Mouse (Mus musculus) midbrain, embryonic 15.5 days (tissue): ENCODE measurements around the gene Bckdk. TPM values are rescaled to one million over a fixed set of nuclear protein-coding genes. Genes with fewer than 3 reads are reported as not detected.
A peak's percentile ranks its signal among the peaks of the same experiment; 100 is the strongest.

Experiments used
- ATAC-seq: fragments of 200-750 bp; cut with Nextera tagmentation; replicated peaks from 2 replicates; pipeline ENCODE4 v1.8.0; 2017; ENCODE audit warnings: moderate TSS enrichment
- H3K27ac ChIP-seq: fragments of 300-500 bp; sonication (generic); 2 replicates; pipeline ENCODE4 v1.5.1; 2015; ENCODE audit warnings: mild to moderate bottlenecking, inconsistent platforms
- H3K27me3 ChIP-seq: fragments of 300-500 bp; sonication (generic); replicated peaks from 2 replicates; pipeline ENCODE4 v1.6.1; 2015; ENCODE audit warnings: inconsistent platforms
- H3K36me3 ChIP-seq: fragments of 300-500 bp; sonication (generic); replicated peaks from 2 replicates; pipeline ENCODE4 v1.6.1; 2015; ENCODE audit warnings: inconsistent platforms
- H3K4me1 ChIP-seq: fragments of 300-500 bp; sonication (generic); 2 replicates; pipeline ENCODE4 v1.6.1; 2015; ENCODE audit warnings: inconsistent platforms
- H3K4me2 ChIP-seq: fragments of 300-500 bp; sonication (generic); 2 replicates; pipeline ENCODE4 v1.6.1; 2015; ENCODE audit warnings: inconsistent platforms, mild to moderate bottlenecking, moderate library complexity
- H3K4me3 ChIP-seq: fragments of 300-500 bp; sonication (generic); 2 replicates; pipeline ENCODE4 v1.5.1; 2015; ENCODE audit warnings: mild to moderate bottlenecking, inconsistent platforms
- H3K9ac ChIP-seq: fragments of 300-500 bp; sonication (generic); 2 replicates; pipeline ENCODE4 v1.6.1; 2015; ENCODE audit warnings: mild to moderate bottlenecking, inconsistent platforms
- H3K9me3 ChIP-seq: fragments of 300-500 bp; sonication (generic); 2 replicates; pipeline ENCODE4 v1.6.1; 2016; ENCODE audit warnings: inconsistent platforms
- WGBS: fragments of 180-500 bp; shearing (Covaris S2); methylation state at CpG from one replicate; pipeline ENCODE4 v1.1.7; 2015; ENCODE audit warnings: mixed read lengths; 5-methylcytosine and 5-hydroxymethylcytosine counted together
- polyA plus RNA-seq: library from polyadenylated mRNA; unstranded; fragments of >200 nt; fragmentation: Nextera tagmentation; extraction: Ambion mirVana; gene quantifications from 2 replicates; pipeline ENCODE4 v1.2.1, GENCODE M21; 2015

Gene Bckdk
- 61.3 and 66.6 TPM in 2 replicates for polyA plus RNA-seq

GRCm38 (mm10) chr7:127903971-127904796 lies at the start of gene Bckdk:
Gene Bckdk, plus strand, starts transcription at chr7:127904082.
- H3K27ac ChIP-seq: peak within 1 kb of the TSS; percentile 86
- 7% methylated on average over 38 of the region's 38 CpGs for WGBS
- peaks cover 25% of the 10 kb centered on the region; the same call in 1 of the 2 replicates for H3K36me3 ChIP-seq
- H3K4me2 ChIP-seq: peak within 1 kb of the TSS; percentile 73
- H3K27me3 ChIP-seq: no peaks in the 10 kb centered on the region
- peak; percentile 94 for ATAC-seq
- peak within 1 kb of the TSS; percentile 66 for H3K4me3 ChIP-seq
- no peaks in the 10 kb centered on the region for H3K9me3 ChIP-seq
- H3K9ac ChIP-seq: peak within 1 kb of the TSS; percentile 68
- peaks cover 14% of the 10 kb centered on the region for H3K4me1 ChIP-seq

- H3K4me2 ChIP-seq: no peak overlapping the region
- no peaks in the 10 kb centered on the region for H3K27me3 ChIP-seq
- no peak overlapping the region for H3K4me3 ChIP-seq
- H3K9ac ChIP-seq: no peak overlapping the region
- no peaks in the 10 kb centered on the region for H3K9me3 ChIP-seq
- 91% methylated on average over 6 of the region's 6 CpGs for WGBS
- no peaks in the 10 kb centered on the region for H3K4me1 ChIP-seq
- no peak overlapping the region for H3K27ac ChIP-seq
- no peak for ATAC-seq
- H3K36me3 ChIP-seq: no peaks in the 10 kb centered on the region
Observed at GRCm38 (mm10) chr7:127858258-127858657, 45.6 kb upstream of the Bckdk start.

GRCm38 (mm10) chr7:127866434-127866833 lies 37.4 kb upstream of the Bckdk start:
- Histone ChIP-seq H3K36me3 (peaks cover 38% of the 10 kb centered on the region), H3K4me3 (no peak overlapping the region), H3K4me1 (peaks cover 14% of the 10 kb centered on the region; the same call in 1 of the 2 replicates), H3K27me3 (no peaks in the 10 kb centered on the region), H3K9ac (no peak overlapping the region), H3K9me3 (no peaks in the 10 kb centered on the region), H3K27ac (no peak overlapping the region), H3K4me2 (no peak overlapping the region)
- ATAC-seq: no peak; the same call in 1 of the 2 replicates
- WGBS: 94% methylated on average over 12 of the region's 12 CpGs

- no peak for ATAC-seq
- Histone ChIP-seq H3K4me2 (no peak overlapping the region), H3K4me1 (peaks cover 20% of the 10 kb centered on the region; the same call in 1 of the 2 replicates), H3K9ac (no peak overlapping the region), H3K27me3 (no peaks in the 10 kb centered on the region), H3K4me3 (no peak overlapping the region), H3K36me3 (peaks cover 38% of the 10 kb centered on the region), H3K27ac (no peak overlapping the region), H3K9me3 (no peaks in the 10 kb centered on the region)
- 98% methylated on average over 18 of the region's 18 CpGs for whole genome bisulfite sequencing
Observed at GRCm38 (mm10) chr7:127867641-127868040, 36.2 kb upstream of the Bckdk start.

GRCm38 (mm10) chr7:127869149-127869810 lies 34.6 kb upstream of the Bckdk start:
- Histone ChIP-seq H3K27ac (no peak overlapping the region), H3K36me3 (peaks cover 38% of the 10 kb centered on the region)
- no peak for ATAC-seq

GRCm38 (mm10) chr7:127870136-127870821 lies 33.6 kb upstream of the Bckdk start:
- no peak overlapping the region for H3K4me3 ChIP-seq
- H3K27ac ChIP-seq: no peak overlapping the region
- no peak overlapping the region for H3K9ac ChIP-seq
- peaks cover 39% of the 10 kb centered on the region for H3K4me1 ChIP-seq
- peaks cover 31% of the 10 kb centered on the region for H3K36me3 ChIP-seq
- no peak overlapping the region for H3K4me2 ChIP-seq
- H3K9me3 ChIP-seq: no peaks in the 10 kb centered on the region
- WGBS: 87% methylated on average over 5 of the region's 5 CpGs
- ATAC-seq: no peak
- H3K27me3 ChIP-seq: no peaks in the 10 kb centered on the region

More at GRCm38 (mm10) chr7:127869149-127869810, 34.6 kb upstream of the Bckdk start:
- H3K9ac ChIP-seq: no peak overlapping the region
- no peak overlapping the region for H3K4me3 ChIP-seq
- no peaks in the 10 kb centered on the region for H3K27me3 ChIP-seq
- no peak overlapping the region for H3K4me2 ChIP-seq
- H3K4me1 ChIP-seq: peaks cover 35% of the 10 kb centered on the region
- 50% methylated on average over 3 of the region's 3 CpGs for WGBS
- no peaks in the 10 kb centered on the region for H3K9me3 ChIP-seq

GRCm38 (mm10) chr7:127874812-127875626 lies 28.9 kb upstream of the Bckdk start:
- peaks cover 19% of the 10 kb centered on the region for H3K36me3 ChIP-seq
- H3K27ac ChIP-seq: peak overlapping the region; percentile 99
- H3K4me2 ChIP-seq: peak overlapping the region; percentile 83
- ATAC-seq: peak; percentile 49; the same call in 1 of the 2 replicates
- 3% methylated on average over 20 of the region's 20 CpGs for WGBS
- H3K9ac ChIP-seq: peak overlapping the region; percentile 84
- peak overlapping the region; percentile 81 for H3K4me3 ChIP-seq
- H3K4me1 ChIP-seq: peaks cover 39% of the 10 kb centered on the region
- H3K9me3 ChIP-seq: no peaks in the 10 kb centered on the region
- H3K27me3 ChIP-seq: no peaks in the 10 kb centered on the region

- peak; percentile 96 for ATAC-seq
- Histone ChIP-seq H3K9me3 (no peaks in the 10 kb centered on the region), H3K4me1 (peaks cover 39% of the 10 kb centered on the region), H3K27ac (peak overlapping the region; percentile 99), H3K4me3 (peak overlapping the region; percentile 81), H3K4me2 (peak overlapping the region; percentile 83), H3K9ac (peak overlapping the region; percentile 84), H3K36me3 (peaks cover 19% of the 10 kb centered on the region), H3K27me3 (no peaks in the 10 kb centered on the region)
- WGBS: 0% methylated on average over 42 of the region's 43 CpGs
Observed at GRCm38 (mm10) chr7:127875627-127876001, 28.3 kb upstream of the Bckdk start.

GRCm38 (mm10) chr7:127876041-127876466 lies 27.8 kb upstream of the Bckdk start, which contains the start of gene Zfp646:
Gene Zfp646, plus strand, starts transcription at chr7:127876221.
- peak within 1 kb of the TSS; percentile 81 for H3K4me3 ChIP-seq
- ATAC-seq: peak; percentile 93
- WGBS: under 1% methylated on average over 41 of the region's 41 CpGs
- no peaks in the 10 kb centered on the region for H3K27me3 ChIP-seq
- peaks cover 39% of the 10 kb centered on the region for H3K4me1 ChIP-seq
- H3K4me2 ChIP-seq: peak within 1 kb of the TSS; percentile 83
- peak within 1 kb of the TSS; percentile 99 for H3K27ac ChIP-seq
- H3K36me3 ChIP-seq: peaks cover 22% of the 10 kb centered on the region
- no peaks in the 10 kb centered on the region for H3K9me3 ChIP-seq
- H3K9ac ChIP-seq: peak within 1 kb of the TSS; percentile 84

GRCm38 (mm10) chr7:127876467-127877348 lies 27.2 kb upstream of the Bckdk start, which contains the start of gene Zfp668:
Gene Zfp668, minus strand, starts transcription at chr7:127876828.
- peak; percentile 69 for ATAC-seq
- under 1% methylated on average over 60 of the region's 60 CpGs for WGBS
- Histone ChIP-seq H3K36me3 (peaks cover 27% of the 10 kb centered on the region), H3K4me1 (peaks cover 39% of the 10 kb centered on the region), H3K4me3 (peak within 1 kb of the TSS; percentile 81), H3K4me2 (peak within 1 kb of the TSS; percentile 83), H3K9me3 (no peaks in the 10 kb centered on the region), H3K27ac (peak within 1 kb of the TSS; percentile 99), H3K27me3 (no peaks in the 10 kb centered on the region), H3K9ac (peak within 1 kb of the TSS; percentile 84)
